Mouse (Mus musculus) frontal cortex, postnatal 25 days (tissue): Measurements from ENCODE around the gene Shisal2b.
"Not testable (repeated sequence)": the region's sequence is repeated elsewhere in the genome, so short reads cannot be mapped to it uniquely, and the experiment has no call there.

Experiments used
- DNase-seq, 2 experiments: peaks; one replicate each; pipeline ENCODE4 v3.0.0; 2022; ENCODE audit warnings: low spot score in 2 of 2

Shisal2b gene

DNA sequence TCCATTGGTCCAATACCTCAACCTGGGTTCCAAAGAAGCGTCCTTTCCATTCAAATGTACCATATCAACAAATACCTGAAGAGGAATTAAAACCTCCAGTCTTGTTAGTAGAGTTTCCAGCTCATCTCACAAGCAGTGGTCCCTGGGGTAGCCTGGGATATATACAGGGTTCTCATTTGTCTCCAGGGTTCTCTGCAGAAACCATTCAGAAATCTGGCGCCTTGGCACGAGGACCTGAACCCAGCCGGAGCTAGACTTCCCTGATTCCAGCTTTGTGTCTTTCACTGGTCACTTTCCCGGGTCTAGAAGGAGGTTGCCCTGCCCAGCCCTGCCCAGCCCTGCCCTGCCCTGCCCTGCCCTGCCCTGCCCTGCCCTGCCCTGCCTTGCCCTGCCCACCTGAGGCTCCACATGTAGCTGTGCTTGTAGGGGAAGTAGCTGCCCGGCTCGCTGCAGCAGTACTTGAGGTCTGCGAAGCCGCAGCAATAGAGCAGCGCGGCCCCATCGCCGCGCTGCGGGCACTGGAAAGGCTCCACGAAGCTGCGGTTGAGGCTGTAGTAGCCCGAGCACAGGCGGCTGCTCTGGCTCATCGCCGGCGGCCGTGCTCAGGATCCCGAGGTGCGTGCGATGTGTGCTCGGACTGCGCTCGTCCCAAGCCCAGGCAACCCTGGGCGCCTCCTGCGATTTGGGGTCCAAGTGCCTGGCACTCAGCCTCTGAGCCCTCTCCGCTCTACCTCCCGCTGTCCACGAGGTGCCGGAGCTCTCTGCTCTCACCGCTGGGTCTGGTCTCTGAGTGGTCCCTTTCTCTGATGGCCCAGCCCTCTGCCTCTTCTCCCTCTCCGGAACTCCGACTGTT, at the start of gene Shisal2b:
Gene Shisal2b (minus strand): TSS at position 767 of the 853 bp plus-strand sequence.
- DNase-seq, result peak in 1 of 2 experiments; percentile 2

DNA sequence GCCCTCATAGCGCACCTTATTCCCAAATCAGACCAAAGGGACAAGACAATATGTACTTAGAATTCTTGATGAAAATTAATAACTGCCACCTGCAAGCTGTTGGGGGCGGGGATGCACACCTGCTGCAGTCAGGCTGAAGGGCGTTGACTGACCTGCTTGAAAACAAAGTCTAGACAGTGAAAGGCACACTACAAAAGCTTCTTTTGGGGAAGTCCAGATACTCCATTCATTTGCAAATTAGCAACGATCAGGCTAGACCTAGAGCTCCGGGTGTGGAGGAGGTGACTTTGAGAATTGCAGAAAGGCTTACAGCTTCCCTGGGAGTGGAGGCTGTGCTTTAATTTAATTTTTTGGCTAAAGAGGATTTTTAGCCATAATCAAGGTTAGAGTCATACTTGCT, 47.9 kb upstream of the Shisal2b start:
- DNase-seq, result not testable (repeated sequence)

GRCm38 (mm10) chr13:104911006-104911405, 47.3 kb upstream of the Shisal2b start:
- not testable (repeated sequence) for DNase-seq

DNA sequence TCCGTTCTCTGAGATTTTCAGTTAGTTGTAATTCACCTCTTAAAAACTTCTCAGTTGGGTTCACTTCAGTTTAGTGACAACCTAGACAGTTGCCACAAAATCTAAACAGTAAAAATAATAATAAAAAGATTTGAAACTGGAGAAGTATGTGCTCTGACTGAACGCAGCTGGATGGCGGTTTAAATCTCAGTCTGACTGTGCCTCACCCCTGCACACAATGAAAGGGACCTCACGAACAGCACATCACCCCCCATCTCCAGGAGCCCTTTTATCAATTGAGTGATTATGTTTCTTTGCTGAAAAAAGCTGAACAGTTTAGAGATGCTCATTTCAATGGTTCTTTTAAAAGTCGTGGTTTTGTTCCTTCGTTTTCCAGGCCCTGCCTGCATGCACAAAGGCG, 45.0 kb upstream of the Shisal2b start:
- DNase-seq, result no peak

DNA sequence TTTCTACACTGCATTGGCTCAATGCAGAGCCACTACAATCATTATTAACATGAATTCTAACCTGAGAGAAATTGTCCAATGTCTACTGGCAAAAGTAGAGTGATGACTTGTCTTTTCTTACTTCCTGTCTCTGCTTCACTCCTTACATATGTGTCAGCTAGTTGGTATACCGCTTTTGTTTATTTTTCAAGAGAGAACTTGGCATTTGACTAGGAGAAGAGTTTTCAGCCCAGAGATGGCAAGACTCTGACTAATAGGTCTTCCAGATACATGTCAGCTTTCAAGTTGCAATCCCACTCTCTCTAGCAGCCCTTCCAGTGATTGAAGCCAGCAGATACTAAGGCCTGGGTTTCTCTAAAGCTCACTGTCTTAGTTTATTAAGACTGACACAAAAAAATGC, 31.1 kb upstream of the Shisal2b start:
- DNase-seq, result no peak

- no peak for DNase-seq
Observed at GRCm38 (mm10) chr13:104892337-104892736, 28.6 kb upstream of the Shisal2b start.

DNA sequence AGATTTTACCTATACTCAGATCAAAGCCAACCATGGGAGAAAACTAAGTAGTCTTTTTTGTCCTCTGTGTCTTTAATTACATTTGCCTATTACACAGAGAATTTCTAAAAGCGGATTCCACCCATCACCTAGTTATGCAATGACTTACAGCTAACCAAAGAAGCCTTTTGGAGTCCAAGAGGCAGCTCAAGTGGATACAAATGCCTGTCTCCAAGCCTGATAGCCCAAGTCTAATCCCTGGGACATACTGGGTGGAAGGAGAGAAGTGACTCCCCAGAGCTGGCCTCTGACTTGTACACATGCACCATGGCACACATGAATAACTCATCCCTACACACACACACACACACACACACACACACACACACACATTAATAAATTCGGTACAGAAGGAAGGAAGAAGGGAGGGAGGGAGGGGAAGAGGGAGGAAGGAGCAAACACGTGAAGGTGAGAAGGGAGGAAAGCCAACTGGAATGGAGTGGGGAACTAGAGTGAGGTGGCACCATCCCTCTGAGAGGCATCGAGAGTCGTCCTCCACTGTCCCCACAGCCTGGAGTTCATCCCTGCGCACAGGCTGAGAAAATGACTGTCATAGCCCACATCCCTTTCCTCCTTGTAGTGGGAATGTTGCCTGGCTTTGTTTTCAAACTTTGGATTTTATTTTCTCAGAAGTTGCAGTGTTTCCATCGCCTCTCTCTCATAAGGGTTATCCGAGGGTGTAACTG, 22.8 kb upstream of the Shisal2b start:
- DNase-seq, result no peak

DNA sequence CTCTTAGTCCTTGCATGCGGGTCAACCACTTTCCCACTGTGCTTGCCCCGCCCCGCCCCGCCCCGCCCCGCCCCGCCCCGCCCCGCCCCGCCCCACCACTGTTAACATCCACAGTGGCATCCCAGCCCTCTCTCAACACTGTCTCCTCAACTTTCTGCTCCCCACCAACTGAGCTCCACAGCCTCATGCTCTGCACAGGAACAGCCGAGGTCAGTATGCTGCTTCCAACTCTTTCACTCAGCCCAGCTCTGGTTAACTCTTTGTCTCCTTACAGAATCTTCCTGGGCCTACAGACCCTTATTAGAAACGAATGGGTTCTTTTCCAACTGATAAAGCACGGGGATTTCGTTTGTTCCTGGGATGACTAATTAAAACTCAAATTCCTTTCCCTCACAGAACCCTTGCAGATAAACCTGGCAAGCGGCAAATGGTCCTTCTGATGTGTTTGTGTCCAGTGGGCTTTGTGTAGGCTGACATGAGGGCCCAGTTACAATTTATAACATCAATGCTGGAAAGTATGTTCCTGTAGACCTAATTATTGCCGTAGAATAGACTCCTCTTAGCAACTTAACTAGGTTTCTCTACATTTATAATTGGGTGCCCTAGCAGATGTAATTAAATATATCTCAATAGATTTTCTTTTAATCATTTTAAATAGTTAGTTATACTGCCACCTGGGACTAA, 20.0 kb upstream of the Shisal2b start:
- DNase-seq, result no peak

- no peak for DNase-seq
Observed at GRCm38 (mm10) chr13:104878508-104878907, 14.8 kb upstream of the Shisal2b start.

- no peak for DNase-seq
Observed at GRCm38 (mm10) chr13:104869907-104870306, 6.2 kb upstream of the Shisal2b start.

- no peak for DNase-seq
Observed at GRCm38 (mm10) chr13:104866726-104867125, 3.0 kb upstream of the Shisal2b start.

GRCm38 (mm10) chr13:104853645-104854044, 10.0 kb downstream of the Shisal2b start:
- no peak for DNase-seq

GRCm38 (mm10) chr13:104843295-104844089, 20.2 kb downstream of the Shisal2b start:
- DNase-seq, result no peak

DNA sequence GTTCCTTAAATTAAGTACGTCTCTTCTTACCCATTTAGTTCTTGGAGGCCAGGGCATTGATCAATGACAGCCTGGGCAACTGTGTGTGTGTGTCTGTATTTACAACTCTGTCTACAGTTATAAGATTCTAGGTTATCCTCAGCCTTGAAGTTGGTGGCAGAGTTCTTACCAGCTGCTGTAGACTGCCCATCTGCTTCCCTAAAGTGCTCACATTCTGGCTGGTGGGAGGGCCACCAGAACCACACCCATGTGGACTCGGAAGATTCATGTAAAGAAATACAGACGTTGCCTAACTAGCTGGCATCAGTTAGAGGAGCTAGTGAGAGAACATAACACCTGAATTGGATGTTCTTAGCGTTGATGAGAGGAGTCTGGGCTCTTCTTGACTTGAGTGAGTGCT, 21.8 kb downstream of the Shisal2b start:
- no peak for DNase-seq

DNA sequence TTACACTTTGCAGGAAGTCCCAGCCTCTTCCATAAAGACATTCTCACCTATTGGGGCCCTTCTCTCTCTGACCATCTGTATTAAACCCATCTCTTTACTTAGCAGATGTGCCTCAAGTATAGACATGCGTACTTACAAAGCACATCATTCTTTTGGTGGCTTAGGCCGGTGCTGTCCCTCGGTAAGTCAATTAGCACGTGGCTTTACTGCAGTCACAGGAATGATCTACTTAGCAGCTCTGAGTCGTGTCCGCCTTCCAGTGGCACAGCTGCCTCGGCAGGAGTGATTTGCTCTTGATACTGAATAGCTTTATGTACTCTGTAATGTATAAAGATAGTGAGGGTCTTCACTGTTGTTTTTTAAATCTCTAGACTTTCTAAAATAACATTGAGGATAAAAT, 26.1 kb downstream of the Shisal2b start:
- DNase-seq, result no peak

- DNase-seq, result no peak
Observed at GRCm38 (mm10) chr13:104832811-104833210, 30.9 kb downstream of the Shisal2b start.

DNA sequence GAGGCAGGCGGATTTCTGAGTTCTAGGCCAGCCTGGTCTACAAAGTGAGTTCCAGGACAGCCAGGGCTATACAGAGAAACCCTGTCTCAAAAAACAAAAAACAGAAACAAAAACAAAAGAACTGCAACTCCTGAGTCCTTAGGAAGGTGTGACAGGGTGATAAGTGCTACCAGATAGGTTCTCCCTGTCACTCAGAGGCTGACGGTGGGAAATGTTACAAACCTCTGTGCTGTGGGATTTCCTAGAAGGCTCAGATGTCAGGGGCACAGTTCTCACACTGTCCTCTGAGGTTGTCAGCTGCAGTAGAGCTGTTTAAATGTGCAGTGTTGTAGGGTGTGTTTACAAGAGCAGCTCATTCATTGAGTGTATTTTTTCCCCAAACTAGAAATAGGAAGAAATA, 38.2 kb downstream of the Shisal2b start:
- DNase-seq, result no peak

- no peak for DNase-seq
Observed at GRCm38 (mm10) chr13:104822411-104822838, 41.3 kb downstream of the Shisal2b start.

DNA sequence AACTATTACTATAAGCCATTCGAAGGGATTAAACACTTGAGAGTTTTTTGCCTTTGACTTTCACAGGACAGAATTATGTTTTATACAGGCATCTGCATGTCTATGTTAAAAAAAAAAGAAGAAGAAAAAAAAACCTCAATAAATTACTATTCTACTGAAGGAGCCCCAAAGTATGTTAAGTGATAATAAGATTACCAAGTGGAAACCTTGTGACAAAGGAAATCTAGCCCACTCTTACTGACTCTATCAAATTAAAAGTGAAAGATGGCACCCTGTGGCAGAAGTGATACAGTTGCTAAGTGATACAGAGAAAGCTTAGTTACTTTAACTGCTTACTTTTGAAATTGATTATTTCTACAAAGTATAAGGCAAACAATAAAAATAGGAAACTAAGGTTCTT, 41.8 kb downstream of the Shisal2b start:
- DNase-seq, result no peak

DNA sequence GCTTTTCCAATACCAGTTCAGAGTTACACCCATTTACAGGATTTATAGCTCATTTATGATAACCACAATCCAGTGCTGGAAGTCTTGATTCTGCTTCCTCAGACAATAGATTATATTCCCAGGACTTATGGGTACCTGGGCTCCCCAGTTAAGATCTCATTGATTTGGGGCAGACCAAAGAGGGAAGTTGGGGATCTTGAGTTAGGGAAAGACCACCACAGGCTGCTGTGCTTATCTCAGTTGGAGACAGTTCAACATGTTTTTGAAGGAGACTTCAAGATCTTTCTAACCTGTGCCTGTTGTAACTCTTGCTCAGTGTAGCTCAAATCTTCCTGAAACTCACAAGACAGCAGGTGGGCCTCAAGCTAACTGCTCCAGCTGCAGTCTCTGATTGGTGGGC, 42.5 kb downstream of the Shisal2b start:
- no peak for DNase-seq

GRCm38 (mm10) chr13:104817696-104818095, 46.0 kb downstream of the Shisal2b start:
- no peak for DNase-seq
